Mouse (Mus musculus) left cerebral cortex, adult 2 months (tissue): ENCODE measurements around the gene Sox12. TPM values are rescaled to one million over a fixed set of nuclear protein-coding genes. Genes with fewer than 3 reads are reported as not detected.

ENCODE experiments used
- DNase-seq, 2 experiments: peaks; one replicate each; pipeline ENCODE4 v3.0.0; 2021 to 2022; ENCODE audit warnings: low spot score in 2 of 2, mixed read lengths in 1 of 2; ENCODE audit errors: extremely low spot score in 1 of 2
- H3K27ac ChIP-seq: fragments of 200-600 bp; 2 replicates; pipeline ENCODE4 v1.8.1; 2022
- H3K4me3 ChIP-seq: fragments of 200-600 bp; 2 replicates; pipeline ENCODE4 v1.8.1; 2022
- CTCF ChIP-seq: fragments of 200-600 bp; IDR thresholded peaks from 2 replicates; pipeline ENCODE4 v1.8.1; 2022; ENCODE audit warnings: antibody characterized with exemption, mild to moderate bottlenecking, moderate library complexity
- intact Hi-C: fragments of 180-260 bp; cut with DNase I; formaldehyde crosslinking; loops from one replicate; pipeline ENCODE4 v1.15.1; 2025
- total RNA-seq, 2 experiments: library from RNA; stranded (reverse); gene quantifications; 2 replicates each; pipeline ENCODE4 v1.2.3; 2021

Gene Sox12
- total RNA-seq, 2 experiments from 2014 or later = 12.8 to 15.7 TPM

DNA sequence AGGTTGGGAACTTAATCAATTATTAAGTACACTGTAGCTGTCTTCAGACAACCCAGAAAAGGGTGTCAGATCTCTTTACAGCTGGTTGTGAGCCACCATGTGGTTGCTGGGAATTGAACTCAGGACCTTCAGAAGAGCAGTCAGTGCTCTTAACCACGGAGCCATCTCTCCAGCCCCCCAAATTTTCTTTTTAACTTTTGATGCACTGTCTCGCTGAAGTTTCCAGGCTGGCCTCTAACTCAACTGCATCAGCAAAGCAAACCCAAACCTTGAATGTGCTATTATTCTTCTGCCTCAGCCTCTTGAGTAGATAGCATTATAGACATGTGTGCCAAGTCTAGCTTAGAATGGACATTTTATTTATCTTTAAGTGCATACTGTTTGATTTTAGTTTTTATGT, 50.1 kb downstream of the Sox12 start:
- H3K4me3 ChIP-seq = no peak overlapping the region
- DNase-seq = no peak
- TF ChIP-seq CTCF = no peak
- H3K27ac ChIP-seq = no peak overlapping the region
- intact Hi-C loops = no loop called here

- H3K4me3 ChIP-seq = no peak overlapping the region
- no peak for TF ChIP-seq CTCF
- DNase-seq = no peak
- no peak overlapping the region for H3K27ac ChIP-seq
- intact Hi-C loops = no loop called here
Observed at GRCm38 (mm10) chr2:152346776-152347465, 50.9 kb downstream of the Sox12 start.

- TF ChIP-seq CTCF = no peak
- Histone ChIP-seq H3K27ac (no peak overlapping the region), H3K4me3 (no peak overlapping the region)
- no peak for DNase-seq
- intact Hi-C loops = no loop called here
Observed at GRCm38 (mm10) chr2:152345393-152345792, 52.5 kb downstream of the Sox12 start.

- intact Hi-C loops = no loop called here
- Histone ChIP-seq H3K4me3 (no peak overlapping the region), H3K27ac (no peak overlapping the region)
- no peak for TF ChIP-seq CTCF
- no peak for DNase-seq
Observed at GRCm38 (mm10) chr2:152344909-152345308, 53.0 kb downstream of the Sox12 start.

DNA sequence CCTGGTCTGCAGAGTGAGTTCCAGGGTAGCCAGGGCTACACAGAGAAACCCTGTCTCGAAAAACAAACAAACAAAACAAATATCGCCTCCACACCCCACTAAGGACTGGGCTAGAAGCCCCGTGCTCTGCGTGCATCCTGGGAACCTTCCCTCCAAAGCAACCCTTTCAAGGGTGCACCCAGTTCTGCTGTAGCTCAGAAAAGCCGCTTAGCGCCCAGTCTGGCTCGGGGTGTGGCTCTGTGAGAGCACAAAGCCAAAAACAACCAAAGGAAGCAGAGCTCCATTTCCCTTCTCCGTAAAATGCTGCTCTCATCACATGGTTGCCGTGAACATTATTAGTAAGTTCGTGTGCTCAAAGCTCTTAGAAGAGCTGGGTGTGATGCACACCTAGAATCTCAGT, 53.5 kb downstream of the Sox12 start:
- Histone ChIP-seq H3K27ac (peak overlapping the region; percentile 59; the same call in 1 of the 2 replicates), H3K4me3 (peak overlapping the region; percentile 62)
- intact Hi-C loops = no loop called here
- DNase-seq = no peak
- no peak for TF ChIP-seq CTCF

Other genes with a start within 250 kb of the Sox12 start
- gene Csnk2a1, start 171.2 kb downstream of the Sox12 start, total RNA-seq = 100 to 1,000 TPM in 1 of 2 experiments, 10 to 100 TPM in 1; 98.0 to 104 TPM
- gene Tbc1d20, start 104.2 kb downstream of the Sox12 start, total RNA-seq = 10 to 100 TPM; 54.0 to 57.1 TPM
- 100 to 1,000 TPM; 111 to 117 TPM for gene Rbck1, start 65.4 kb downstream of the Sox12 start, total RNA-seq
- 1 to 10 TPM in 1 of 2 experiments, under 1 TPM in 1; 0.84 to 1.1 TPM for gene Trib3, start 54.0 kb downstream of the Sox12 start, total RNA-seq
- gene Nrsn2, start 21.4 kb downstream of the Sox12 start, total RNA-seq = 10 to 100 TPM; 74.6 to 90.8 TPM
- gene Zcchc3, start 17.0 kb upstream of the Sox12 start, total RNA-seq = 1 to 10 TPM; 8.5 to 9.9 TPM
- 1 to 10 TPM; 2.4 to 3.0 TPM for gene 6820408C15Rik, start 17.5 kb upstream of the Sox12 start, total RNA-seq
- gene Defb23, start 66.6 kb upstream of the Sox12 start, total RNA-seq = not detected
- gene Defb20, start 79.0 kb upstream of the Sox12 start, total RNA-seq = not detected
- not detected for gene Defb22, start 92.1 kb upstream of the Sox12 start, total RNA-seq
- gene Defb26, start 113.6 kb upstream of the Sox12 start, total RNA-seq = not detected
- not detected for gene Defb28, start 120.2 kb upstream of the Sox12 start, total RNA-seq
- gene Defb29, start 142.0 kb upstream of the Sox12 start, total RNA-seq = not detected
- gene Gm17416, start 171.3 kb upstream of the Sox12 start, total RNA-seq = not detected
- gene Defb21, start 174.7 kb upstream of the Sox12 start, total RNA-seq = not detected
- gene Defb19, start 182.2 kb upstream of the Sox12 start, total RNA-seq = not detected
- not detected for gene Defb45, start 201.3 kb upstream of the Sox12 start, total RNA-seq
- not detected for gene Defb36, start 206.3 kb upstream of the Sox12 start, total RNA-seq
- not detected for gene Defb25, start 225.0 kb upstream of the Sox12 start, total RNA-seq
- gene Rem1, start 228.9 kb upstream of the Sox12 start, total RNA-seq = under 1 TPM; 0.65 to 0.68 TPM